Mouse (Mus musculus) left cerebral cortex, postnatal 25 days (tissue): ENCODE measurements around the gene Zc3h14. TPM values are rescaled to one million over a fixed set of nuclear protein-coding genes. Genes with fewer than 3 reads are reported as not detected.

ENCODE experiments used
- DNase-seq, 2 experiments: peaks; one replicate each; pipeline ENCODE4 v3.0.0; 2022; ENCODE audit warnings: low spot score in 2 of 2, mixed read lengths in 1 of 2
- intact Hi-C: fragments of 180-260 bp; cut with DNase I; formaldehyde crosslinking; loops from one replicate; pipeline ENCODE4 v1.15.1; 2025
- total RNA-seq, 2 experiments: library from RNA; stranded (reverse); gene quantifications; 2 replicates each; pipeline ENCODE4 v1.2.3; 2021

The Zc3h14 gene
- total RNA-seq = 10 to 100 TPM; 93.1 to 97.3 TPM

DNA sequence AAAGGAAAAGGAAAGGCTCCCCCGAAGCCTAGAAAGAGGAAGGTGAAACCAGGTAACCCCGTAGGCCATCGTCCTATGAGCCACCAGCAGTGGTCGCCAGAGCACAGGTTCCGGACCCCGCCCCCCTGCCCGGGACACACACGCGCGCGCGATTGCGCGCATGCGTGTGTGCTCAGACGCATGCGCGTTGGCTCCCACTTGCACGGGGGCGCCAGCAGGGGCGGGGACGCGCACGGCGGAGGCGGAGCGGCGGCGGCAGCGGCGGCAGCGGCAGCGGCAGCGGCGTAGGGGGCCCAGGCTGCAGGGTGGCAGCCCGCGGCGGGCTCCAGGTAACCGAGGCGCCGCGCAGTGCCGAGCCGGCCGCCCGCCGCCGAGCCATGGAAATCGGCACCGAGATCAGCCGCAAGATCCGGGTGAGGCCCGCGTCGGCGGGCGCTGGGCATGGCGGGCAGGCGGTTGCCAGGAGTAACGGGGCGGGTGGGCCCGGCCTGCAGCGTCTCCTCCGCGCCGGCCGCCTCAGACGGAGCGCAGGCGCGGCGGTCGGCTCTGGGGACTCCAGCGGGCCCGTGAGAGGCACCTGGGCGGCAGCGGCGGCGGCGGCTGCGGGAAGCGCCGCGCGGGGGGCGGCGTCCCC lies at the start of gene Zc3h14:
Gene Zc3h14 (plus strand): TSS at position 219 of the 634 bp plus-strand sequence.
- peak; percentile 90 to 92 for DNase-seq
- intact Hi-C loops = loop anchor here (5.0 to 10.0 kb wide), 2 partner anchors 75 to 462 kb away; no protein-coding TSS in a partner anchor

DNA sequence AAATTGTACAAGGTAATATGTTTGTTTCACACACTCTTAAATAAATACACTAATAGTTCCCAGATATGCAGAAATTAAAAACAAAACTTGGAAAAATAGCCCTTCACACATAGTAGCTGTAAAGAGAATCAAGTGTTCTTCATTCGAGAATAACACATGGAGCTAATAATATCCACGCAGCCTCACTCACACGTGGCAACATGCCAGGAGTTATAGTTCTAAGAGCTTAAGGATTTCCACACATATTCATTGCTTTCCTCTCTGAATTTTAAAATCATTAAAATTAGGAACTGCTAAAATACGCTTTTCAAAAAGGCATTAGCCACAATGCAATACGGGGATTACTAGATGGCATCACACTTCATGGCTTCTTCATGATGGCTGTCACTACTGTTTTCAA lies 49.6 kb upstream of the Zc3h14 start:
- no peak for DNase-seq
- intact Hi-C loops = no loop called here

DNA sequence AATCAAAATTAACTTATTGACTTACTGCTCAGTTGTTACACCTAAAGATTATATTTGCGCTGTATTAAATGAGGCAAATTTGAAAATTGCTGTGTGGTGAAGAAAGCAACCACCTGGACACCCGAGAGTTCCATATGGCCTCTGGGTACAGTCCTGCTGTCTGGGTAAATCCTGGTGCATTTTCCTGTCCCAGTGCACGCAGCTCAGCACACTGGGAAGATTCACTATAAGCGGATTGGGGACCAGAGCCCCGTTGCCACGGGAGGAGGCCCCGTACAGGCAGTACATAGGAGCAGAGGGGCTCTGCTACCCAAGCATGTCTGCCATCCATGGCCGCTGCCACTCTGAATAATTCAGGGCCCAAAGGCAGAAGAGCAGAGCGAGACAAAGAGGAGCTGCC lies 45.2 kb upstream of the Zc3h14 start:
- no peak for DNase-seq
- intact Hi-C loops = no loop called here

DNA sequence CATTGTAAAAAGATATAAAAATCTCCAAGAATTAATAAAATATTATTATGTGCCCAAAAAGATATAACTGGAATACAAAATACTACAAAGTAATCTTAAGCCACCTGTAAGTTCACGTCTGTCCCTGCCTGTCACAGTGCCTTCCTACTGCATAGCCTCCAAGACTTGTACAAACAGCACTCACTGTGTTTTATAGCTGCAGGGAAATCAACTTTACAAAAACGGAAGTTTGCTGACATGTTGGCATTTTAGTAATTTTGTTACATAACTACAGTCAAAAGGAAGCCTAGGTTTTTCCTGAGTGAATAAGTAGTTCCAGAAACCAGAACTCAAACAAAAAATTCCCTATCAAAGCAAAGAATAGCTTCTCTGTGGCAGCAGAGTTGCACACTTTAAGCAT lies 43.2 kb upstream of the Zc3h14 start:
- intact Hi-C loops = no loop called here
- DNase-seq = no peak

- no peak for DNase-seq
- intact Hi-C loops = no loop called here
Observed at GRCm38 (mm10) chr12:98703961-98704360, 42.8 kb upstream of the Zc3h14 start.

DNA sequence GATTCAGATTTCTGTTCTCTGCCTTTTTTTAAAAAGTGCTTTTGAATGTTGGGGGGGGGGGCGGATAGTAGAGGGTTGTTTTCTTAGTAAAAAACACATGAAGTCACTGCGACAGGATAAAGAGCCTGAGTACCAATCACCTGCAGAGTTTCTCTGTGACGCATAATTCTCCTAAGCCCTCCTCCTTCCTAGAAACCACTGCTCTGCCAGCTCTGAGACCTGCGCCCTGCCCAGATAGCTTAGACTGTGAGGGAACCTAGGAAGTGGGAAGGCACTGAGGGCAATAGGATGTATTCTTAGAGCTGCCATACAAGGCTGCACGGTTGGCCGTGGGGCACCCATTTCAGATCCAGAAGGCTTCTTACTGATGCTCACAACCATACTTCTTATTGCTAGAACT lies 33.9 kb upstream of the Zc3h14 start:
- intact Hi-C loops = no loop called here
- DNase-seq = no peak

GRCm38 (mm10) chr12:98713621-98714103 lies 33.1 kb upstream of the Zc3h14 start:
- intact Hi-C loops = no loop called here
- DNase-seq = no peak

GRCm38 (mm10) chr12:98714757-98715156 lies 32.0 kb upstream of the Zc3h14 start:
- no peak for DNase-seq
- intact Hi-C loops = no loop called here

GRCm38 (mm10) chr12:98716142-98716541 lies 30.6 kb upstream of the Zc3h14 start:
- intact Hi-C loops = no loop called here
- DNase-seq = no peak

DNA sequence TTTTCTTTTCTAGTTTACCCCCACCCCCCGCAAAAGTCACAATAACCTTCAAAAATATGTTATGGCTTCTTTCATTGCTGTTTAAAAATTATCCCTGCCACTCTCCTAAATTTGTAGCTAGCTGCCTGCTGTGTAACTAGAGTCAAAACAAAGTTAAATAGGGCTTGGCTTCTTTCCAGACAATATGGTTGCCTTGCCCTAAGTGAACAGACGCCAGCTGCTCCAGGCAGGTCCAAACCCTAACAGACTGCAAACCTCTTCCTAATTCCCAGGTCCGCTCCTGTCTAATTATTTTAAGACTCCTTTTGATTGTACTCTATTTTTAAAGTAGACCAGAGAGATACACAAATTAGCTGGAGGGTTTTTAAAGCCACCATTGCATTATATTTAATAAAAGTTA lies 26.1 kb upstream of the Zc3h14 start:
- no peak for DNase-seq
- intact Hi-C loops = no loop called here

DNA sequence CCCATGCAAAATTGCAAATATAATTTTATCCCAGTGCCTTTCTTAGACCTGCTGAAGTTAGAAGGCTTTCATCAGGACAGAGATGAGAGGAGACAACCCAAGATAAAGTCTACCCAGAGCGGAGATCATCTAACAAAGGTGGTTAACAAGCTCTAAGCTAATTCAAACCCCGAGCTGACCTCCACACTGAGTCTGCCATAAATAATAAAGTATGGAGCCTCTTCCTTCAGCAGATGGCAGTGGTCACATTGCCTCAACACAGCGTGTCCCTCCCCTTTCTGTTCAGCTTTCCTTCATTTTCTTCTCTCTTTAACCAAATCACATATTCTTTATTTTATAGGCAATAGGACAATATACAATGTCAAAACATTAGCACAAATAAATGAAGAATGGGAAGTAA lies 25.7 kb upstream of the Zc3h14 start:
- intact Hi-C loops = no loop called here
- DNase-seq = no peak

- no peak for DNase-seq
- intact Hi-C loops = no loop called here
Observed at GRCm38 (mm10) chr12:98724224-98724623, 22.5 kb upstream of the Zc3h14 start.

- DNase-seq = no peak
- intact Hi-C loops = no loop called here
Observed at GRCm38 (mm10) chr12:98724976-98725375, 21.8 kb upstream of the Zc3h14 start.

- intact Hi-C loops = no loop called here
- no peak for DNase-seq
Observed at GRCm38 (mm10) chr12:98726078-98726477, 20.7 kb upstream of the Zc3h14 start.

GRCm38 (mm10) chr12:98727186-98727585 lies 19.6 kb upstream of the Zc3h14 start:
- intact Hi-C loops = no loop called here
- DNase-seq = no peak

DNA sequence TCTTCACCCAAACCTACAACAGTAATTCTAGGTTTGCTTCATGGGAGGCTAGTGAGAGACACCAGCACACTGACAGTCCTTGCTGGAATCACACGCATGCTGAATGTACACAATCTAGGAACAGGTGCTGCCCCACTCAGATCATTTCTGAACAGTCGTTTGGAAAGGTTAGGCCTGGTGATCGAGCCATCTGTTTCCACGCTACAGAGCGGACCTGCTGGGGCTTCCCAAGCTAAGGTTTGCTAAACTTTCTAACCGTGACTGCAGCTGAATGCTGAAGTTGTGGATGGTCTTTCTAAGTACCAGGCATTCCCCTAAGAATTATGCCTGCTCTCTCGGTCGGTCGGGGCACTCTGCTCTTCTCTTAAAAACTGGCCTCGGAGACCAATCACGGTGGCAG lies 16.1 kb upstream of the Zc3h14 start:
- no peak for DNase-seq
- intact Hi-C loops = no loop called here

DNA sequence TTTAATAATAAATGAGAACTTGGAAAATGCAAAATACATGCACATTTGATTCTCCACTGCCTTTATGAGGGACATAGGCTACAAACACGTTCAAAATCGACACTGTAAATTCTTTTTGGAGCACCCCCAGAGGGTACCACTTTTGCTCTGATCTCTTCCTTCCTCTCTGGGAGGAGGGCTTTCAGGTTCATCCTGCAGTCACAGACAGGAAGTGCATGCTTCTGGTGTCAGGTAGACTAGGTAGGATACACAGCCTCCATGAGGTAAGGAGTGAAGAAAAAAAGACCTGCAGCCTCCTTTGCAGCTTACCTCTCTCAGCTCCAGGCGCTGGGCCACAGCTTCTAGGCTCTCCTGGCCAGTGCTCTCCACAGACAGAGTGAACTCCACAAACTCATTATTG lies 13.6 kb upstream of the Zc3h14 start:
- intact Hi-C loops = no loop called here
- DNase-seq = no peak

- no peak for DNase-seq
- intact Hi-C loops = loop anchor here (1.0 kb wide), 1 partner anchor 59 kb away; no protein-coding TSS in a partner anchor
Observed at GRCm38 (mm10) chr12:98733776-98734175, 13.0 kb upstream of the Zc3h14 start.

DNA sequence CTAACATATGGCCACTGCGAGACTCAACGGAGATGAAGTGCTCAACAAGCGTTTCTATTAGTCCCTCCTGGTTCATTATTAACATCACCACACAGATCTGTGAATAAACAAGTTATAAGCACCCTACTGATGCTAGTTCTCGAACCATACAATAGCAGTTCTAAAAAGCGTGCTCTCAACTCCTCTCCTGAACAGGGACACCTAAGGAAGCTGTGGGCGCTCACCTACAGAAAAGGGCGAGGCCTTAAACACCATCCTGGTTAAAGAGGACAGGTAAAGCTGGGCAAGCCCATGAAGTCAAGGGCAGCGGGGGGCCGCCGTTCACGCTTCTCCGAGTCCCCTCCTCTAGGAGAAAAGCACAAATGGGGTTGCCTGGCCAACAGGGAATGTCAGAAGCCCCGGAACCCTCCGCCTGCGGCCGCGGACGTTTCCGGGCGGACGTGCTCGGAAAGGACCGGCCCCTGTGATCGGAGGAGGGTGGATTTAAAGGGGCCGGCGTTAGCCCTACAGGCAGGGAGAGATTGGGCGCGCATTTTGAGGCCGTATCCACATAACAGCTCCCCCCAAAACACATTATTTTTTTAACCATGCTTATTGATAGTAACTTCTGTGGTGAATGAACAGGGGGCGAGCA lies 12.4 kb upstream of the Zc3h14 start:
- intact Hi-C loops = loop anchor here (1.0 kb wide), 1 partner anchor 60 kb away; no protein-coding TSS in a partner anchor
- DNase-seq = peak; percentile 88 to 89

DNA sequence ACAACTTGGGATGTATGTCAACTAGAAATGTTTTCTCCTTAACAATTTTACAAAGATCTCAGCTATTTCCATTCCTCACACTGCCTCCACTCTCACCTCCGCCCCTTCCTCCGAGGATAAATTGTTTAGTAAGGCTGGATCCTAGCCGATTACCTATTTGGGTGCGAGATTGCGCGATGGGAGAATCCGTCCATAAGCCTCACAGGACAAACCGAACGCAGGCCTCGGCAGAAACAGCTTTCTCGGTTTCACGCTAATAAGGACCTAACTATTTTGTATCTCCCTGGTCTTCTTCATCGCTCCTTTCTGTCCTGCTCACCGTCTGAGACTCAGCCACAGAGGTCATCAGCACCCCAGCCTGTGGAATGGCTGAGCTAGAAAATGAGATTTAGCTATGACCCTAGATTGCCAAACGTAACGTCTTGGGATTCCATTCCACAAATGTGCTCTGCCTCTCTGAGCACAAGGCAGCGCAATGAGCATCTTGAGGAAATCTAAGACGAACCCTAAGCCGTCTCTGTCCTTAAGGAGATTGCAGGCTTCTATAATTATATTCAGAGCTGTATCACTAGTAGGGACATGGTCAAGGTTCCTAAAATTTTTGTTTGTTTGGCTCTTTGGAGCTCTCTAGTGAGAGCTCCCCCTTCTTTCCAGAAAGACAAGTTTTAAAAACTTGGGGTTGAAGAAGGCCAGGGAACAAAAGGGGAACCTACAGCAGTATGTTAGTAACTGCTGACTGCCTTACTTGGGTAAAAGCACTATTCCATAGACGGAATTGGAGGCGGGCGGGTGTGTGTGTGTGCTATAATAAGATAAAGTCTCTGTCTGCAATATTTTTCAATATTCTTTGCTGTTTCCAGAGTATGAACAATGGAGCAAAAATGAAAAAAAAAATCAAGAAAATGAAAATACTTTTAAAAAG lies 11.6 kb upstream of the Zc3h14 start:
- DNase-seq = no peak
- intact Hi-C loops = loop anchor here (1.0 kb wide), 1 partner anchor 61 kb away; no protein-coding TSS in a partner anchor
